Mouse (Mus musculus): ENCODE results near the gene Rab42. TPM values are rescaled to one million over a fixed set of nuclear protein-coding genes. Genes with fewer than 3 reads are reported as not detected.

Rab42 gene
- polyA plus RNA-seq, 1 experiment from 2014 or later, result 2.0 TPM

GRCm38 (mm10) chr4:132262358-132262616, 40.9 kb downstream of the Rab42 start:
- Histone ChIP-seq H3K9ac (no peak overlapping the region), H3K27ac (peak overlapping the region; percentile 89; the same call in 1 of the 2 replicates), H3K4me3 (peak overlapping the region; percentile 85; the same call in 1 of the 2 replicates), H3K27me3 (replicated peaks) (no peaks in the 10 kb centered on the region), H3K36me3 (replicated peaks) (no peaks in the 10 kb centered on the region), H3K9me3 (no peaks in the 10 kb centered on the region), H3K4me1 (peaks cover 27% of the 10 kb centered on the region), H3K4me2 (peak overlapping the region; percentile 51)
- WGBS, result 82% methylated on average over 5 of the region's 5 CpGs
- ATAC-seq (replicated peaks), result no peak

- Histone ChIP-seq H3K4me1 (peaks cover 27% of the 10 kb centered on the region), H3K36me3 (replicated peaks) (no peaks in the 10 kb centered on the region), H3K27ac (peak within 1 kb of the TSS; percentile 89), H3K4me3 (peak within 1 kb of the TSS; percentile 85), H3K9ac (peak within 1 kb of the TSS; percentile 89), H3K27me3 (replicated peaks) (no peaks in the 10 kb centered on the region), H3K4me2 (peak within 1 kb of the TSS; percentile 75), H3K9me3 (no peaks in the 10 kb centered on the region)
- ATAC-seq (replicated peaks), result peak; percentile 94
- 15% methylated on average over 42 of the region's 49 CpGs for WGBS
These were observed 41.4 kb downstream of the Rab42 start, which contains the start of gene Gmeb1 for GRCm38 (mm10) chr4:132261514-132262357. Gene Gmeb1, minus strand, starts transcription at chr4:132261602.

- H3K36me3 ChIP-seq (replicated peaks), result no peaks in the 10 kb centered on the region
- H3K27ac ChIP-seq, result peak overlapping the region; percentile 89
- H3K9ac ChIP-seq, result peak overlapping the region; percentile 89
- H3K4me2 ChIP-seq, result peak overlapping the region; percentile 75
- no peaks in the 10 kb centered on the region for H3K27me3 ChIP-seq (replicated peaks)
- WGBS, result 5% methylated on average over 21 of the region's 64 CpGs
- H3K4me3 ChIP-seq, result peak overlapping the region; percentile 85
- no peaks in the 10 kb centered on the region for H3K9me3 ChIP-seq
- peak; percentile 75 for ATAC-seq (replicated peaks)
- H3K4me1 ChIP-seq, result peaks cover 27% of the 10 kb centered on the region
These were observed 42.5 kb downstream of the Rab42 start for GRCm38 (mm10) chr4:132260404-132261379.

- WGBS, result 91% methylated on average over 4 of the region's 4 CpGs
- no peak overlapping the region for H3K9ac ChIP-seq
- H3K9me3 ChIP-seq, result no peaks in the 10 kb centered on the region
- H3K36me3 ChIP-seq (replicated peaks), result no peaks in the 10 kb centered on the region
- no peak overlapping the region for H3K27ac ChIP-seq
- ATAC-seq (replicated peaks), result no peak
- H3K4me2 ChIP-seq, result no peak overlapping the region
- H3K4me3 ChIP-seq, result 0 out of 2 replicates have a peak overlapping the region, but pooled peaks have one; percentile 4
- H3K27me3 ChIP-seq (replicated peaks), result no peaks in the 10 kb centered on the region
- H3K4me1 ChIP-seq, result peaks cover 27% of the 10 kb centered on the region
These were observed 43.9 kb downstream of the Rab42 start for GRCm38 (mm10) chr4:132259248-132259647.

GRCm38 (mm10) chr4:132256384-132256783, 46.8 kb downstream of the Rab42 start:
- no peak overlapping the region for H3K9ac ChIP-seq
- H3K4me3 ChIP-seq, result no peak overlapping the region
- H3K27ac ChIP-seq, result no peak overlapping the region
- no peak for ATAC-seq (replicated peaks)
- no peaks in the 10 kb centered on the region for H3K9me3 ChIP-seq
- WGBS, result 92% methylated on average over 3 of the region's 3 CpGs
- H3K27me3 ChIP-seq (replicated peaks), result no peaks in the 10 kb centered on the region
- peaks cover 1% of the 10 kb centered on the region; the same call in 1 of the 2 replicates for H3K36me3 ChIP-seq (replicated peaks)
- H3K4me1 ChIP-seq, result peaks cover 20% of the 10 kb centered on the region
- no peak overlapping the region for H3K4me2 ChIP-seq

- Histone ChIP-seq H3K9ac (no peak overlapping the region), H3K27me3 (replicated peaks) (no peaks in the 10 kb centered on the region), H3K4me2 (no peak overlapping the region), H3K36me3 (replicated peaks) (peaks cover 9% of the 10 kb centered on the region), H3K4me1 (peaks cover 14% of the 10 kb centered on the region), H3K4me3 (no peak overlapping the region), H3K9me3 (no peaks in the 10 kb centered on the region), H3K27ac (no peak overlapping the region)
- 77% methylated on average over 3 of the region's 3 CpGs for WGBS
- no peak for ATAC-seq (replicated peaks)
These were observed 48.2 kb downstream of the Rab42 start for GRCm38 (mm10) chr4:132254986-132255385.

- H3K9ac ChIP-seq, result no peak overlapping the region
- 0 out of 2 replicates have a peak, but pooled peaks cover under 1% of the 10 kb centered on the region for H3K4me1 ChIP-seq
- no peak overlapping the region for H3K4me2 ChIP-seq
- no peaks in the 10 kb centered on the region for H3K9me3 ChIP-seq
- WGBS, result 72% methylated on average over 2 of the region's 2 CpGs
- no peak overlapping the region for H3K27ac ChIP-seq
- peaks cover 13% of the 10 kb centered on the region for H3K36me3 ChIP-seq (replicated peaks)
- ATAC-seq (replicated peaks), result no peak
- no peaks in the 10 kb centered on the region for H3K27me3 ChIP-seq (replicated peaks)
- no peak overlapping the region for H3K4me3 ChIP-seq
These were observed 49.6 kb downstream of the Rab42 start for GRCm38 (mm10) chr4:132253622-132254021.

- peaks cover 15% of the 10 kb centered on the region for H3K36me3 ChIP-seq (replicated peaks)
- no peaks in the 10 kb centered on the region for H3K4me1 ChIP-seq
- no peaks in the 10 kb centered on the region for H3K9me3 ChIP-seq
- no peaks in the 10 kb centered on the region for H3K27me3 ChIP-seq (replicated peaks)
- H3K4me3 ChIP-seq, result no peak overlapping the region
- ATAC-seq (replicated peaks), result no peak
- no peak overlapping the region for H3K4me2 ChIP-seq
- H3K9ac ChIP-seq, result no peak overlapping the region
- no peak overlapping the region for H3K27ac ChIP-seq
- 86% methylated on average over 8 of the region's 8 CpGs for WGBS
These were observed 50.1 kb downstream of the Rab42 start for GRCm38 (mm10) chr4:132253128-132253527.

Other genes starting within 250 kb of the Rab42 start
- gene Gm10300, start 228.7 kb downstream of the Rab42 start, polyA plus RNA-seq (2015; fragmentation: Nextera tagmentation; extraction: Ambion mirVana), result 0.08 TPM in 1 of 2 replicates, not detected in the other
- 74.4 and 80.1 TPM in 2 replicates for gene Epb41, start 228.1 kb downstream of the Rab42 start, polyA plus RNA-seq (2015; fragmentation: Nextera tagmentation; extraction: Ambion mirVana)
- 0.37 and 0.48 TPM in 2 replicates for gene Oprd1, start 158.9 kb downstream of the Rab42 start, polyA plus RNA-seq (2015; fragmentation: Nextera tagmentation; extraction: Ambion mirVana)
- 117 and 120 TPM in 2 replicates for gene Ythdf2, start 91.1 kb downstream of the Rab42 start, polyA plus RNA-seq (2015; fragmentation: Nextera tagmentation; extraction: Ambion mirVana)
- 45.7 and 47.4 TPM in 2 replicates for gene Gmeb1, start 41.8 kb downstream of the Rab42 start, polyA plus RNA-seq (2015; fragmentation: Nextera tagmentation; extraction: Ambion mirVana)
- 45.2 and 47.7 TPM in 2 replicates for gene Taf12, start 29.0 kb downstream of the Rab42 start, polyA plus RNA-seq (2015; fragmentation: Nextera tagmentation; extraction: Ambion mirVana)
- 71.2 and 84.6 TPM in 2 replicates for gene Trnau1ap, start 26.2 kb upstream of the Rab42 start, polyA plus RNA-seq (2015; fragmentation: Nextera tagmentation; extraction: Ambion mirVana)
- gene Rcc1, start 50.2 kb upstream of the Rab42 start, polyA plus RNA-seq (2015; fragmentation: Nextera tagmentation; extraction: Ambion mirVana), result 36.4 and 39.0 TPM in 2 replicates
- 8.7 and 8.9 TPM in 2 replicates for gene Phactr4, start 119.1 kb upstream of the Rab42 start, polyA plus RNA-seq (2015; fragmentation: Nextera tagmentation; extraction: Ambion mirVana)
- gene Med18, start 160.5 kb upstream of the Rab42 start, polyA plus RNA-seq (2015; fragmentation: Nextera tagmentation; extraction: Ambion mirVana), result 15.9 and 17.7 TPM in 2 replicates
- gene Sesn2, start 207.1 kb upstream of the Rab42 start, polyA plus RNA-seq (2015; fragmentation: Nextera tagmentation; extraction: Ambion mirVana), result 8.1 and 9.7 TPM in 2 replicates
- gene Atpif1, start 230.3 kb upstream of the Rab42 start, polyA plus RNA-seq (2015; fragmentation: Nextera tagmentation; extraction: Ambion mirVana), result 1,207 and 1,280 TPM in 2 replicates
- gene Dnajc8, start 232.2 kb upstream of the Rab42 start, polyA plus RNA-seq (2015; fragmentation: Nextera tagmentation; extraction: Ambion mirVana), result 130 and 131 TPM in 2 replicates